Mouse (Mus musculus): ENCODE measurements at regions not wholly inside any gene's neighbourhood (a gene's known extent, or its start where the extent isn't known, plus 50 kb on each side); places are given as distances from the start of the nearest gene placed in this dataset.
A peak's percentile ranks its signal among the peaks of the same experiment; 100 is the strongest.

- DNase-seq (ENCODE audit: low read depth), result peak; percentile 7
These were observed 206.8 kb downstream of the Etnk1 start for GRCm38 (mm10) chr6:143373686-143374273.

GRCm38 (mm10) chr6:143375951-143376713 is 209.1 kb downstream of the Etnk1 start:
- DNase-seq (ENCODE audit: low read depth), result no peak

- no peak for DNase-seq (ENCODE audit: low read depth)
These were observed 210.1 kb downstream of the Etnk1 start for GRCm38 (mm10) chr6:143377121-143377520.

- DNase-seq (ENCODE audit: low read depth), result no peak
These were observed 211.1 kb downstream of the Etnk1 start for GRCm38 (mm10) chr6:143378126-143378525.

GRCm38 (mm10) chr6:143380490-143380889 is 213.5 kb downstream of the Etnk1 start:
- no peak for DNase-seq (ENCODE audit: low read depth)

- no peak for DNase-seq (ENCODE audit: low read depth)
These were observed 219.8 kb downstream of the Etnk1 start for GRCm38 (mm10) chr6:143386597-143387450.

- DNase-seq (ENCODE audit: low read depth), result no peak
These were observed 226.7 kb downstream of the Etnk1 start for GRCm38 (mm10) chr6:143393543-143394207.

- no peak for DNase-seq (ENCODE audit: low read depth)
These were observed 227.4 kb downstream of the Etnk1 start for GRCm38 (mm10) chr6:143394377-143394776.

GRCm38 (mm10) chr6:143401436-143401835 is 234.4 kb downstream of the Etnk1 start:
- DNase-seq (ENCODE audit: low read depth), result no peak

- no peak for DNase-seq (ENCODE audit: low read depth)
These were observed 234.9 kb downstream of the Etnk1 start for GRCm38 (mm10) chr6:143401921-143402320.

GRCm38 (mm10) chr6:143402766-143403165 is 235.7 kb downstream of the Etnk1 start:
- no peak for DNase-seq (ENCODE audit: low read depth)

GRCm38 (mm10) chr6:143404521-143404920 is 237.5 kb downstream of the Etnk1 start:
- no peak for DNase-seq (ENCODE audit: low read depth)

GRCm38 (mm10) chr6:143412056-143412455 is 245.0 kb downstream of the Etnk1 start:
- no peak for DNase-seq (ENCODE audit: low read depth)

GRCm38 (mm10) chr6:143412721-143413120 is 245.7 kb downstream of the Etnk1 start:
- no peak for DNase-seq (ENCODE audit: low read depth)

GRCm38 (mm10) chr6:143414590-143415382 is 247.8 kb downstream of the Etnk1 start:
- DNase-seq (ENCODE audit: low read depth), result no peak

GRCm38 (mm10) chr6:143415383-143415778 is 248.4 kb downstream of the Etnk1 start:
- DNase-seq (ENCODE audit: low read depth), result no peak

GRCm38 (mm10) chr6:143419872-143420271 is 252.9 kb downstream of the Etnk1 start:
- DNase-seq (ENCODE audit: low read depth), result no peak

- no peak for DNase-seq (ENCODE audit: low read depth)
These were observed 256.0 kb downstream of the Etnk1 start for GRCm38 (mm10) chr6:143423026-143423425.

GRCm38 (mm10) chr6:143425182-143425829 is 258.3 kb downstream of the Etnk1 start:
- DNase-seq (ENCODE audit: low read depth), result no peak

- no peak for DNase-seq (ENCODE audit: low read depth)
These were observed 265.0 kb downstream of the Etnk1 start for GRCm38 (mm10) chr6:143431896-143432450.

All from fibroblast of lung, adult 2 months (primary cell).